Mouse (Mus musculus): ENCODE measurements around the gene Rbm7. TPM values are rescaled to one million over a fixed set of nuclear protein-coding genes. Genes with fewer than 3 reads are reported as not detected.
"Not testable (repeated sequence)": the region's sequence is repeated elsewhere in the genome, so short reads cannot be mapped to it uniquely, and the experiment has no call there.

Gene Rbm7
- total RNA-seq, 2 experiments from 2014 or later: 130 to 132 TPM

GRCm38 (mm10) chr9:48481214-48482134 lies 13.6 kb downstream of the Rbm7 start:
- no peak for ATAC-seq (ENCODE audit: poor library complexity, severe bottlenecking)

GRCm38 (mm10) chr9:48480411-48481213 lies 14.5 kb downstream of the Rbm7 start, which contains the start of gene Rexo2:
Gene Rexo2, minus strand, starts transcription at chr9:48480623.
- peak; percentile 100 for ATAC-seq (ENCODE audit: poor library complexity, severe bottlenecking)

GRCm38 (mm10) chr9:48479838-48480410 lies 15.2 kb downstream of the Rbm7 start:
- ATAC-seq (ENCODE audit: poor library complexity, severe bottlenecking): 0 out of 2 replicates have a peak, but pooled peaks have one; percentile 4

GRCm38 (mm10) chr9:48478808-48479207 lies 16.3 kb downstream of the Rbm7 start:
- no peak for ATAC-seq (ENCODE audit: poor library complexity, severe bottlenecking)

- ATAC-seq (ENCODE audit: poor library complexity, severe bottlenecking): no peak
Observed at GRCm38 (mm10) chr9:48476236-48477165, 18.6 kb downstream of the Rbm7 start.

GRCm38 (mm10) chr9:48474367-48474766 lies 20.7 kb downstream of the Rbm7 start:
- ATAC-seq (ENCODE audit: poor library complexity, severe bottlenecking): no peak

- ATAC-seq (ENCODE audit: poor library complexity, severe bottlenecking): no peak
Observed at GRCm38 (mm10) chr9:48473131-48473530, 22.0 kb downstream of the Rbm7 start.

- ATAC-seq (ENCODE audit: poor library complexity, severe bottlenecking): no peak
Observed at GRCm38 (mm10) chr9:48472441-48473025, 22.6 kb downstream of the Rbm7 start.

GRCm38 (mm10) chr9:48467471-48467870 lies 27.6 kb downstream of the Rbm7 start:
- not testable (repeated sequence) for ATAC-seq (ENCODE audit: poor library complexity, severe bottlenecking)

GRCm38 (mm10) chr9:48466804-48467203 lies 28.3 kb downstream of the Rbm7 start:
- ATAC-seq (ENCODE audit: poor library complexity, severe bottlenecking): peak; percentile 94

- ATAC-seq (ENCODE audit: poor library complexity, severe bottlenecking): peak; percentile 47
Observed at GRCm38 (mm10) chr9:48465671-48466070, 29.4 kb downstream of the Rbm7 start.

GRCm38 (mm10) chr9:48461545-48461944 lies 33.6 kb downstream of the Rbm7 start:
- peak; percentile 83 for ATAC-seq (ENCODE audit: poor library complexity, severe bottlenecking)

- ATAC-seq (ENCODE audit: poor library complexity, severe bottlenecking): no peak
Observed at GRCm38 (mm10) chr9:48460720-48461119, 34.4 kb downstream of the Rbm7 start.

GRCm38 (mm10) chr9:48459391-48459790 lies 35.7 kb downstream of the Rbm7 start:
- ATAC-seq (ENCODE audit: poor library complexity, severe bottlenecking): no peak

- ATAC-seq (ENCODE audit: poor library complexity, severe bottlenecking): no peak
Observed at GRCm38 (mm10) chr9:48458879-48459278, 36.2 kb downstream of the Rbm7 start.

- ATAC-seq (ENCODE audit: poor library complexity, severe bottlenecking): no peak
Observed at GRCm38 (mm10) chr9:48455961-48456360, 39.1 kb downstream of the Rbm7 start.

GRCm38 (mm10) chr9:48450066-48450465 lies 45.0 kb downstream of the Rbm7 start:
- ATAC-seq (ENCODE audit: poor library complexity, severe bottlenecking): no peak

- peak; percentile 83 for ATAC-seq (ENCODE audit: poor library complexity, severe bottlenecking)
Observed at GRCm38 (mm10) chr9:48447783-48448209, 47.3 kb downstream of the Rbm7 start.

- ATAC-seq (ENCODE audit: poor library complexity, severe bottlenecking): no peak
Observed at GRCm38 (mm10) chr9:48444821-48445220, 50.3 kb downstream of the Rbm7 start.

GRCm38 (mm10) chr9:48443873-48444272 lies 51.2 kb downstream of the Rbm7 start:
- peak; percentile 61 for ATAC-seq (ENCODE audit: poor library complexity, severe bottlenecking)
